Mouse (Mus musculus) liver, embryonic 14.5 days (tissue): ENCODE measurements around the gene Ttc38.

Experiments used
- CTCF ChIP-seq: IDR thresholded peaks from 2 replicates; pipeline ENCODE4 v1.5.1; 2016; ENCODE audit warnings: antibody characterized with exemption, low read depth, control low read depth
- EP300 ChIP-seq: IDR thresholded peaks from 2 replicates; pipeline ENCODE4 v1.6.1; 2016; ENCODE audit warnings: antibody characterized with exemption, low read depth

GRCm38 (mm10) chr15:85859490-85860031, 27.5 kb downstream of the Ttc38 start, which contains the start of gene Gtse1:
- TF ChIP-seq CTCF: no peak
- TF ChIP-seq EP300: no peak
